Mouse (Mus musculus) myocyte (in vitro differentiated cells): Measurements from ENCODE around the gene Smpd4. TPM values are rescaled to one million over a fixed set of nuclear protein-coding genes. Genes with fewer than 3 reads are reported as not detected.

Source experiments
- H3K27me3 ChIP-seq: one replicate; pipeline ENCODE4 v1.6.1; 2011; ENCODE audit not compliant: control insufficient read depth, insufficient read depth, insufficient read length
- H3K36me3 ChIP-seq: one replicate; pipeline ENCODE4 v1.6.1; 2011; ENCODE audit not compliant: control insufficient read depth, insufficient read depth
- H3K4me2 ChIP-seq: one replicate; pipeline ENCODE4 v1.6.1; 2011; ENCODE audit warnings: low read depth, control low read depth
- H3K4me3 ChIP-seq: one replicate; pipeline ENCODE4 v1.5.1; 2011; ENCODE audit warnings: mild to moderate bottlenecking, control low read depth, moderate library complexity
- H3K79me2 ChIP-seq: one replicate; pipeline ENCODE4 v1.6.1; 2011; ENCODE audit not compliant: control insufficient read depth, insufficient read depth
- H3ac ChIP-seq: one replicate; pipeline ENCODE4 v1.6.1; 2011; ENCODE audit not compliant: control insufficient read depth, insufficient read length
- CEBPB ChIP-seq: IDR thresholded peaks from 2 replicates; pipeline ENCODE4 v1.6.1; 2011; ENCODE audit warnings: mild to moderate bottlenecking, moderate library complexity; ENCODE audit not compliant: poor library complexity, insufficient read depth, severe bottlenecking
- E2F4 ChIP-seq: IDR thresholded peaks from one replicate; pipeline ENCODE4 v1.6.1; 2011; ENCODE audit warnings: mild to moderate bottlenecking, control low read depth, moderate library complexity; ENCODE audit not compliant: insufficient read depth
- MAX ChIP-seq: IDR thresholded peaks from one replicate; pipeline ENCODE4 v1.6.1; 2011; ENCODE audit warnings: low read depth, mild to moderate bottlenecking, control low read depth
- MYOD1 ChIP-seq, 3 experiments: IDR thresholded peaks; one replicate each; pipeline ENCODE4 v1.6.1; 2011; ENCODE audit warnings: control low read depth in 2 of 3, low read depth in 2 of 3, mild to moderate bottlenecking in 2 of 3, moderate library complexity in 1 of 3; ENCODE audit not compliant: insufficient read length in 2 of 3, control insufficient read depth in 1 of 3
- MYOG ChIP-seq, 3 experiments: IDR thresholded peaks; one replicate each; pipeline ENCODE4 v1.6.1; 2011; ENCODE audit warnings: control low read depth in 2 of 3, low read depth in 2 of 3, mild to moderate bottlenecking in 2 of 3; ENCODE audit not compliant: insufficient read length in 2 of 3, control insufficient read depth in 1 of 3, insufficient read depth in 1 of 3
- POLR2A ChIP-seq: IDR thresholded peaks from one replicate; pipeline ENCODE4 v1.6.1; 2011; ENCODE audit warnings: low read depth, mild to moderate bottlenecking, control low read depth, moderate library complexity; ENCODE audit not compliant: insufficient read length
- POLR2AphosphoS2 ChIP-seq: IDR thresholded peaks from one replicate; pipeline ENCODE4 v1.6.1; 2011; ENCODE audit warnings: low read depth, control low read depth; ENCODE audit not compliant: insufficient read length
- REST ChIP-seq: IDR thresholded peaks from one replicate; pipeline ENCODE4 v1.6.1; 2011; ENCODE audit warnings: mild to moderate bottlenecking, control low read depth, moderate library complexity; ENCODE audit not compliant: insufficient read depth, insufficient read length
- SRF ChIP-seq: IDR thresholded peaks from one replicate; pipeline ENCODE4 v1.6.1; 2011; ENCODE audit warnings: low read depth; ENCODE audit not compliant: control insufficient read depth, insufficient read length
- TCF12 ChIP-seq: IDR thresholded peaks from one replicate; pipeline ENCODE4 v1.6.1; 2011; ENCODE audit warnings: mild to moderate bottlenecking, control low read depth; ENCODE audit not compliant: poor library complexity, insufficient read depth, severe bottlenecking
- TCF3 ChIP-seq: IDR thresholded peaks from one replicate; pipeline ENCODE4 v1.6.1; 2011; ENCODE audit warnings: low read depth, control low read depth; ENCODE audit not compliant: insufficient read length
- USF1 ChIP-seq: IDR thresholded peaks from one replicate; pipeline ENCODE4 v1.6.1; 2011; ENCODE audit warnings: low read depth, mild to moderate bottlenecking, control low read depth, moderate library complexity
- polyA plus RNA-seq: library from polyadenylated mRNA; unstranded; fragments of >200 nt; fragmentation: generic; extraction: Trizol; gene quantifications from one replicate; pipeline ENCODE4 v1.2.1, GENCODE M21; 2012; ENCODE audit warnings: missing spikeins

Gene Smpd4
- polyA plus RNA-seq, 1 experiment, result 15.2 TPM

DNA sequence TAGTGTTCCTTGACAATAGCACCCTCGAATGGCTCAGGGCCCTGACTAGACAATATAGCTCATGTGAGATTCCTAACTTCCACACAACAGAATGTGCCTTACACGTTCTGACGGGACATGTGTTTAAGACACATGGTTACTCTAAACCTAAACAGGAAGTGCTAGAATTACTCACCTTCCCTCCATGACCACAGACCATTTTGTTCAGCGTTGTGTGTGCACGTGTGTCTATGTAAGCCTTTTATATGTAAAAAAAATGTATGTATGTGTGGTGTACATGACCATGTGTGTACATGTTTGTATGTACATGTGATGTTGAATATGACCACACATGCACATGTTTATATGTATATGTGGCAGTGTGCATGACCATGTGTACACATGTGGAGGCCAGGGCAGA, 2.9 kb upstream of the Smpd4 start:
- no peaks in the 10 kb centered on the region for H3K27me3 ChIP-seq
- H3K79me2 ChIP-seq, result peaks cover 16% of the 10 kb centered on the region
- no peak overlapping the region for H3K4me3 ChIP-seq
- H3K4me2 ChIP-seq, result no peak overlapping the region
- TF ChIP-seq E2F4, result no peak
- TF ChIP-seq POLR2A, result no peak
- no peak for TF ChIP-seq MAX
- no peak for TF ChIP-seq REST
- TF ChIP-seq TCF3, result no peak
- no peak for TF ChIP-seq CEBPB
- TF ChIP-seq TCF12, result no peak
- no peak for TF ChIP-seq MYOG (IDR thresholded peaks at IDR 0.05; ENCODE audit: control insufficient read depth in 1 of 3, insufficient read depth in 1 of 3, insufficient read length in 2 of 3, low read depth in 2 of 3)
- TF ChIP-seq MYOD1 (IDR thresholded peaks at IDR 0.05; ENCODE audit: control insufficient read depth in 1 of 3, insufficient read length in 2 of 3, low read depth in 2 of 3), result no peak
- TF ChIP-seq SRF, result no peak
- no peak for TF ChIP-seq USF1
- no peak for TF ChIP-seq POLR2AphosphoS2
- H3ac ChIP-seq, result no peak overlapping the region
- H3K36me3 ChIP-seq, result no peaks in the 10 kb centered on the region

DNA sequence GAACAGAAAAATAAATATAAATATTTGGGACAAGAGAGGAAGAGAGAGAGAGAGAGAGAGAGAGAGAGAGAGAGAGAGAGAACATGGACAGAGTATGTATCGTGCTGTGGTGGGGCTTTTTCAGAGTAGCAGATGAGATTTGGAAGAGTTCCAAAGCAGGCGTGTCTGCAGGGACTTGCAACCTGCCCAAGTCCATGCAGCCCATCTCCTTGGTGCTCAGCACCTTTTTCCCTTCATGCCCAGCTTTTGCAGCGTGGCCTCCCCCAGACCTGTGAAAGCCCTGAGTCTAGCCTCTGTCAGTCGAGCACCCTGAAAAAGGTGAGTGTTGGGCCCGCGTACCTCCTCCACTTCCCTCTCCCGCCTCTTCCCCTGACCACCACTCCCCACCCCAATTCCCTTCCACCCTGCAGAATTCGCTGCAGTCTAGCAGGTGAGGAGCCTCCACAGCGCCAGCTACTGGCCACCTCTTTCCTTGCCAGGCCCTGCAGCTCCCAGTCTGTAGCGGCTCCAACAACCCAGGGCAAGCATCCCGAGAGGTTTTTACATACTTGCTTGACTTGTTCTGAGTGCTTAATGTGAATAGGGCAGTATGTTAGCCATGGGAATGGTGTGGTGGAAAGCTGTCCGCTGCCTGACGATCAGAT, 1.1 kb upstream of the Smpd4 start:
- TF ChIP-seq POLR2A, result no peak
- H3ac ChIP-seq, result no peak overlapping the region
- H3K4me2 ChIP-seq, result no peak overlapping the region
- H3K27me3 ChIP-seq, result no peaks in the 10 kb centered on the region
- H3K79me2 ChIP-seq, result peaks cover 16% of the 10 kb centered on the region
- H3K4me3 ChIP-seq, result peak overlapping the region; percentile 59
- no peaks in the 10 kb centered on the region for H3K36me3 ChIP-seq

- no peaks in the 10 kb centered on the region for H3K27me3 ChIP-seq
- no peak overlapping the region for H3K4me3 ChIP-seq
- H3ac ChIP-seq, result no peak overlapping the region
- H3K4me2 ChIP-seq, result no peak overlapping the region
- H3K36me3 ChIP-seq, result no peaks in the 10 kb centered on the region
- TF ChIP-seq CEBPB (no peak), TCF12 (no peak), E2F4 (no peak), MYOG (IDR thresholded peaks at IDR 0.05; ENCODE audit: control insufficient read depth in 1 of 3, insufficient read depth in 1 of 3, insufficient read length in 2 of 3, low read depth in 2 of 3) (no peak), REST (no peak), TCF3 (no peak)
- H3K79me2 ChIP-seq, result peaks cover 16% of the 10 kb centered on the region
Measured at GRCm38 (mm10) chr16:17621936-17622335, 2.8 kb downstream of the Smpd4 start.

DNA sequence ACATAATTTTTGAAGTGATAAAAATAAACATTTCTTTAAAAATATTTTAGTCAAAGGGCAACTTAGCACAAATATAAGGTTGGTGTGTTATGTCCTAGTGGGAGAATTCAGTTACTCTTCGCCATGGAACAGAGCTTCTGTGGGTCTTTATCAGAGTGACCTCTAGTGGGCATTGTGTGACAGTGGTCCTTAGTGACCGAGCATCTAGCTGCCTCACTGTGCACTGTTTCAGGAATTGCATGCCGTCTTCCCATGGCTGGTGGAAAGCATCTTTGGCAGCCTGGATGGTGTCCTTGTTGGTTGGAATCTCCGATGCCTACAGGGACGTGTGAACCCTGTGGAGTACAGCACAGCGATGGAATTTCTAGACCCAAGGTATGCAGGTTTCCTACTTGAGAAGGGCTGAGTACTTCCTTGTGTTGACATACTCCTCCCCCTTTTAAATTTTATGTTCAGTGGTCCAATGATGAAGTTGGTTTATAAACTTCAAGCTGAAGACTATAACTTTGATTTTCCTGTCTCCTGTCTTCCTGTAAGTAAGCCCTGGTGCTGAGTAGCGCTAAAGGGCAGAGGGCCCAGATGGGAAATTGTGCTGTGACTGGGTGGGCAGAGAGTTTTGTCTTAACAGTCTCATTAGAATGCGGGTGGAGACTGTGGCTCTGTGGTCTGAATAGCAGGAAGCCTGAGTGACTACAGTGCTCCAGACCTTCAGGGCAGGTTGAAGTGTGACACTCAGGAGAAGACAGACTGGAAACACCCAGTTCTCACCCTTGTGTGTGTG, 6.5 kb downstream of the Smpd4 start:
- no peak for TF ChIP-seq POLR2AphosphoS2
- no peak for TF ChIP-seq MYOD1 (IDR thresholded peaks at IDR 0.05; ENCODE audit: control insufficient read depth in 1 of 3, insufficient read length in 2 of 3, low read depth in 2 of 3)
- TF ChIP-seq USF1, result no peak
- no peak for TF ChIP-seq MYOG (IDR thresholded peaks at IDR 0.05; ENCODE audit: control insufficient read depth in 1 of 3, insufficient read depth in 1 of 3, insufficient read length in 2 of 3, low read depth in 2 of 3)
- no peak for TF ChIP-seq POLR2A
- TF ChIP-seq TCF12, result no peak
- no peak for TF ChIP-seq CEBPB
- TF ChIP-seq SRF, result no peak
- no peak for TF ChIP-seq TCF3
- TF ChIP-seq REST, result no peak
- no peak for TF ChIP-seq MAX
- TF ChIP-seq E2F4, result no peak
- Histone ChIP-seq H3ac (no peak overlapping the region), H3K4me3 (no peak overlapping the region), H3K27me3 (no peaks in the 10 kb centered on the region), H3K4me2 (no peak overlapping the region), H3K79me2 (peaks cover 3% of the 10 kb centered on the region), H3K36me3 (peaks cover 11% of the 10 kb centered on the region)

DNA sequence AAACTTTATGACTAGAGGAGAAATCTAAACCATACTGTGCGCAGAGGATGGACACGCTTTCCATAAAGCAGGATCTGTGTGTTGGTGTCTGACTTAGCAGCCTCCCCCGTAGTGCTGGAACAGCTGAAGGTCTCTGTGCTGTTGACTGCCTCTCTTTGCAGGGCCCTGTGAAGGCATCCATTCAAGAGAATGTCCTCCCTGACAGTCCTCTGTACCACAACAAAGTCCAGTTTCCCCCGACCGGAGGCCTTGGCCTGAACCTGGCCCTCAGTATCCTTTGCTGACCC, 7.1 kb downstream of the Smpd4 start:
- Histone ChIP-seq H3K4me2 (no peak overlapping the region), H3K79me2 (no peaks in the 10 kb centered on the region), H3K4me3 (no peak overlapping the region), H3K27me3 (no peaks in the 10 kb centered on the region), H3ac (no peak overlapping the region), H3K36me3 (peaks cover 11% of the 10 kb centered on the region)
- no peak for TF ChIP-seq MAX
- TF ChIP-seq E2F4, result no peak
- TF ChIP-seq USF1, result no peak
- no peak for TF ChIP-seq MYOD1 (IDR thresholded peaks at IDR 0.05; ENCODE audit: control insufficient read depth in 1 of 3, insufficient read length in 2 of 3, low read depth in 2 of 3)
- TF ChIP-seq MYOG (IDR thresholded peaks at IDR 0.05; ENCODE audit: control insufficient read depth in 1 of 3, insufficient read depth in 1 of 3, insufficient read length in 2 of 3, low read depth in 2 of 3), result no peak
- TF ChIP-seq SRF, result no peak
- no peak for TF ChIP-seq TCF12
- no peak for TF ChIP-seq TCF3
- no peak for TF ChIP-seq POLR2AphosphoS2
- TF ChIP-seq REST, result no peak
- TF ChIP-seq CEBPB, result no peak
